Mouse (Mus musculus) C2C12 (cell line): ENCODE data around the gene Calhm3. TPM values are rescaled to one million over a fixed set of nuclear protein-coding genes. Genes with fewer than 3 reads are reported as not detected.
A peak's percentile ranks its signal among the peaks of the same experiment; 100 is the strongest.

Experiments
- H3K27me3 ChIP-seq: one replicate; pipeline ENCODE4 v1.6.1; 2011; ENCODE audit not compliant: control insufficient read depth, insufficient read depth, insufficient read length
- H3K36me3 ChIP-seq: one replicate; pipeline ENCODE4 v1.6.1; 2011; ENCODE audit not compliant: control insufficient read depth, insufficient read depth
- H3K4me3 ChIP-seq: one replicate; pipeline ENCODE4 v1.5.1; 2011; ENCODE audit warnings: mild to moderate bottlenecking, control low read depth; ENCODE audit not compliant: poor library complexity, insufficient read depth, severe bottlenecking
- H3K79me2 ChIP-seq: one replicate; pipeline ENCODE4 v1.6.1; 2011; ENCODE audit not compliant: control insufficient read depth, insufficient read depth
- H3K79me3 ChIP-seq: one replicate; pipeline ENCODE4 v1.6.1; 2011; ENCODE audit warnings: low read depth, control low read depth
- H3ac ChIP-seq: one replicate; pipeline ENCODE3; 2011; ENCODE audit warnings: low read depth; ENCODE audit not compliant: control insufficient read depth, insufficient read length
- CEBPB ChIP-seq: IDR thresholded peaks from one replicate; pipeline ENCODE4 v1.6.1; 2011; ENCODE audit warnings: low read depth, mild to moderate bottlenecking, control low read depth, moderate library complexity
- CTCF ChIP-seq: IDR thresholded peaks from one replicate; pipeline ENCODE4 v1.5.1; 2011; ENCODE audit not compliant: control insufficient read depth, insufficient read depth, insufficient read length
- FOSL1 ChIP-seq: IDR thresholded peaks from one replicate; pipeline ENCODE4 v1.8.0; 2011; ENCODE audit warnings: mild to moderate bottlenecking, low read length; ENCODE audit not compliant: poor library complexity, insufficient read depth, severe bottlenecking
- MAX ChIP-seq: IDR thresholded peaks from one replicate; pipeline ENCODE4 v1.6.1; 2011; ENCODE audit warnings: mild to moderate bottlenecking, control low read depth
- MYOD1 ChIP-seq: IDR thresholded peaks from one replicate; pipeline ENCODE4 v1.6.1; 2011; ENCODE audit warnings: low read depth; ENCODE audit not compliant: control insufficient read depth, insufficient read length
- MYOG ChIP-seq: IDR thresholded peaks from one replicate; pipeline ENCODE4 v1.6.1; 2011; ENCODE audit not compliant: control insufficient read depth, insufficient read length; ENCODE audit errors: extremely low read depth
- USF1 ChIP-seq: IDR thresholded peaks from one replicate; pipeline ENCODE4 v1.6.1; 2011; ENCODE audit warnings: low read depth, mild to moderate bottlenecking, control low read depth, moderate library complexity
- polyA plus RNA-seq: library from polyadenylated mRNA; unstranded; fragments of >200 nt; fragmentation: generic; extraction: Trizol; gene quantifications from one replicate; pipeline ENCODE4 v1.2.1, GENCODE M21; 2012; ENCODE audit warnings: missing spikeins

The Calhm3 gene
- polyA plus RNA-seq, 1 experiment = not detected

GRCm38 (mm10) chr19:47184221-47184620 is 26.7 kb upstream of the Calhm3 start:
- Histone ChIP-seq H3K79me2 (no peaks in the 10 kb centered on the region), H3K27me3 (peaks cover 4% of the 10 kb centered on the region), H3K4me3 (no peak overlapping the region), H3K36me3 (no peaks in the 10 kb centered on the region), H3K79me3 (no peaks in the 10 kb centered on the region), H3ac (no peak overlapping the region)
- TF ChIP-seq MYOD1 (no peak), CTCF (no peak), MAX (no peak), USF1 (no peak), CEBPB (no peak), MYOG (no peak)

GRCm38 (mm10) chr19:47180011-47180410 is 22.4 kb upstream of the Calhm3 start:
- TF ChIP-seq MAX (no peak), FOSL1 (no peak), MYOD1 (no peak), USF1 (no peak), MYOG (no peak), CTCF (no peak), CEBPB (no peak)
- Histone ChIP-seq H3K36me3 (no peaks in the 10 kb centered on the region), H3K79me2 (no peaks in the 10 kb centered on the region), H3ac (no peak overlapping the region), H3K4me3 (no peak overlapping the region), H3K27me3 (peaks cover 4% of the 10 kb centered on the region), H3K79me3 (no peaks in the 10 kb centered on the region)

DNA sequence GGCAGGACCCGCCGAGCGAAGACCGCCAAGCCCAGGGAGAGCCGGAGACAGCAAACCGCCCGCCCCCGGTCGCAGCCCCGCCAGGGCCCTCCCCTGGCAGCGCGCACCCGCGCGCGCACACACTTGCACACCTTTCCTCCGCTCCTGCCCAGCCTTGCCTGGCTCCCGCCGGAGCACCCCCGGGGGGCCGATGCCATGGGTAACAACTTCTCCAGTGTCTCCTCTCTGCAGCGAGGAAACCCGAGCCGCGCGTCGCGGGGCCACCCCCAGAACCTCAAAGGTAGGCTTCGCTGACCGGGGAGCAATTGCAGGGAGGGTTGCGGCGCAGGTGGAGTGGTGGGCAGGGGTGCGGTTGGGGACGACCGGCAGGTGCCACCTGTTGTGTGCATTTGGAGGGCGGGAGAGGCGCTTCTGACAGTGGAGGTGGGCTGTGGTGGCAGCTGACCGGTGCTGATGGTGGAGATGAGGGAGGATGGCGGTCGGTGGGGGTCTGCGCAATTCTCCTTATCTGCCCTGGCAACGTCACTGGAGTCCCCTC is 21.8 kb upstream of the Calhm3 start:
- Histone ChIP-seq H3K4me3 (peak overlapping the region; percentile 32), H3ac (peak overlapping the region; percentile 63), H3K79me3 (no peaks in the 10 kb centered on the region), H3K79me2 (no peaks in the 10 kb centered on the region), H3K36me3 (no peaks in the 10 kb centered on the region), H3K27me3 (peaks cover 4% of the 10 kb centered on the region)
- no peak for TF ChIP-seq MAX
- no peak for TF ChIP-seq MYOD1
- TF ChIP-seq CTCF = no peak
- TF ChIP-seq CEBPB = no peak
- TF ChIP-seq MYOG = no peak
- no peak for TF ChIP-seq FOSL1
- no peak for TF ChIP-seq USF1

DNA sequence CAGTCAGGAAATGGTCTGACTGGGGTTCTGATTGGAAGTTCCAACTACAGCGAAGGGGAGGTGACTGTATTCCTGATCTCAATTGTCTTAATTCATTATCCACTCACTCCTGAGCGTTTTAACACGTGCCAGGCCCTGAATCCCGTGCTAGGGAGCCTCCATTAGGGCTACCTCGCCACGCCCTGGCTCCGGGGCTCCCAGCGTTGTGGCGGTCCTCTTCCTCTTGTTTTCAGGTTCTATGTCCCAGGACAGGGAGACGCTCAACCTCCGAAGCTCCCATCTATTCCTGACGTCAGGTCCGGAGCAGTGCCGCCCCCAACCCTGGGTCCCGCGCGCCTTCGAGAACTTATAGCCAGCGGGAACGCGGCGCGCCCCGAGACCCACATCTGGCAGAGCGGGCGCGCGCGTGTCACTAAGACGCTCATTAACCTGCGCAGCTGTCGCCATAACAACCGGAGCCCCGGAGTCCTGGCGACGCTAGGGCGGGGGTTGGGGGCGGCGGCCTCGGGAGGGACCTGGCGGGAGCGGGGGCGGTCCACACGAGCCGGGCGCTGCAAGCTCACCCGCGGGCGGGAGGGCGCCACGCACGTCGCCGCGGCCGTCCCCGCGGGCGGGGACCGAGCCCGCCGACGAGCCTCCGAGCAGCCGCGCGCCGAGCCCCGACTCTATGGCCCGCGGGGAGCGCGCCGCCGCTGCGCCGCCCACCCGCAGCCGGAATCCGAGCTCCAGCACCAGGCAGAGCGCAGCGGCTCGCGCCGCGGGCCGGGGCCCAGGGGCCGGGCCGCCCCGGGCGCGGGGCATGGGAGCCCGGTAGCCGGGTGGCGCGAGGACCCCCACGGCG is 21.1 kb upstream of the Calhm3 start, which contains the start of gene Neurl1a:
Neurl1a (plus strand) TSS at position 390 of the 841 bp plus-strand sequence.
- no peaks in the 10 kb centered on the region for H3K79me3 ChIP-seq
- no peaks in the 10 kb centered on the region for H3K36me3 ChIP-seq
- H3K27me3 ChIP-seq = peaks cover 7% of the 10 kb centered on the region
- no peaks in the 10 kb centered on the region for H3K79me2 ChIP-seq
- H3K4me3 ChIP-seq = peak within 1 kb of the TSS; percentile 32
- peak within 1 kb of the TSS; percentile 63 for H3ac ChIP-seq
- no peak for TF ChIP-seq CEBPB
- TF ChIP-seq MYOG = no peak
- TF ChIP-seq MAX = no peak
- TF ChIP-seq FOSL1 = no peak
- no peak for TF ChIP-seq CTCF
- no peak for TF ChIP-seq USF1

DNA sequence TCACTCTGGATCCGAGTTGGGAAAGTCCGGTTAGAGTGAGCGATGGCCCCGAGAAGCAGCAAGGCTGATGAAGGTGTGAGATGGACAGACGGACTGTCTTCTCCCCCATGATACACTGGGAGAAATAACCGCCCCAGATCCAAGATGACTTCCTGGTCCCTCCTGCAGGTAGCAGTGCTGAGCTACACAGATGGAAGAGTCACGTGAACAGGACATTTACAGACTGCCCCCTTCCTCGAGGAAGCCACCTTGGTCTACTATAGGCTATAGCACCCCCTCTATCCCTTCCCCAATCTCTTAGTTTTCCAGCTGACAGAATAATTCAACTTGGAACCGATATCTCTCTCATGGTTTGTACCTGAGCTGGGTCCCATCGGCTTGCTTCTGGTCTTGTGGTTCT is 20.4 kb upstream of the Calhm3 start:
- Histone ChIP-seq H3K27me3 (peaks cover 12% of the 10 kb centered on the region), H3K79me2 (no peaks in the 10 kb centered on the region), H3K79me3 (no peaks in the 10 kb centered on the region), H3K36me3 (no peaks in the 10 kb centered on the region), H3ac (no peak overlapping the region), H3K4me3 (no peak overlapping the region)
- TF ChIP-seq USF1 (peak; percentile 84), CTCF (peak; percentile 18), MAX (no peak)
